Mouse (Mus musculus): ENCODE measurements around the gene Spata5.
"Not testable (repeated sequence)": the region's sequence is repeated elsewhere in the genome, so short reads cannot be mapped to it uniquely, and the experiment has no call there.

Spata5 gene

DNA sequence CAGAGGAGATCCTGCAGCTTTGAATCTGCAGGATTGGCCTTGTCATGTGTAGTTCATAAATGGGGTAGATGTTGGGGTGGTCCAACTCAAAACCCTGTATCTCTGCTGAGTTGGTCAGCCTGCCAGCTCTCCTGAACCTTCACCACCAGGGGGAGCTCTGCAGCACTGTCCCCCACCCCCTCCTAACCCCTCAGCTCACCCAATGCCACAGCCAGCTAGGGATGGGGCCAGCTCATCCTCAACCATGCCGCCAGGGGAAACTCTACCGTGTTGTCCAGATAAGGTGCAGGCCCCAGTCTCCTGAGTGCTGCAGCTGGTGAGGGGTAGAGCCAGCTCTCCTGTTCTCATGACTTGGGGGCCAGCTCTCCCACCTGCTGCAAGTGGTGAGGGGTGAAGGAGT lies 95.8 kb downstream of the Spata5 start:
- DNase-seq: peak; percentile 2

- DNase-seq: no peak
Observed at GRCm38 (mm10) chr3:37516379-37516778, 96.7 kb downstream of the Spata5 start.

GRCm38 (mm10) chr3:37518611-37519010 lies 98.9 kb downstream of the Spata5 start:
- no peak for DNase-seq

DNA sequence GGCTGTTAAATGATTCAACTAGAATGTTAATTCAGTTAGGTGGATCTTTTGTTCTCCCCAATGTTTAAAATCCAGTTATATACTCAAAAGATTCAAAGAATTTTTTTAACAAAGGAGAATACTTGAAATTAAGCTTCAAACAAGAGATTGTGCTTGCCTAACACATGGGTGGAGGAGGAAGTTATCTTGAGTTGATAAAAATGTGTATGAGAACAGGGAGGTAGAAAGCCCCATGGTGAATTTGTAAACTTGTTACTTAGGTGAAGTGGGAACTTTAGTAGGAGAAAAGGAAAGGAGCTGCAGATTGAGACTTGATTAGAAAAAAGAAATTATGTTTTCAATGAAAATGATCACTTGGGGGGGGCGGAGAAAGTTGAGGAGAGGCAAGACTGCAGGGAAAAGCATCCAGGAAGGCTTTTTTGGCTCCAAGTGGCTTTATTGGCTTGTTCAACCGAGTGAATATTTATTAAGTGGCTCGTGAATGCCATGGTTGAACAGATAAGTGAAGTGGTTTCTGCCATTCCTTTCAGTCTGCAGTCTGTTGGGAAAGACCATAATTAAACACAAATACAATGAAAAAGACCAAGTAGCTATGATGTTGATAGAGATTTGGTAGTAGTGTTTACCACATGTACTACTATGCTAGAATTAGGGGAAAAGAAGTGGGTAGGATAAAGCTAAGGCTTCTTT lies 100.8 kb downstream of the Spata5 start:
- DNase-seq: no peak

- DNase-seq: no peak
Observed at GRCm38 (mm10) chr3:37532079-37532478, 112.4 kb downstream of the Spata5 start.

GRCm38 (mm10) chr3:37540701-37541100 lies 121.0 kb downstream of the Spata5 start:
- DNase-seq: not testable (repeated sequence)

DNA sequence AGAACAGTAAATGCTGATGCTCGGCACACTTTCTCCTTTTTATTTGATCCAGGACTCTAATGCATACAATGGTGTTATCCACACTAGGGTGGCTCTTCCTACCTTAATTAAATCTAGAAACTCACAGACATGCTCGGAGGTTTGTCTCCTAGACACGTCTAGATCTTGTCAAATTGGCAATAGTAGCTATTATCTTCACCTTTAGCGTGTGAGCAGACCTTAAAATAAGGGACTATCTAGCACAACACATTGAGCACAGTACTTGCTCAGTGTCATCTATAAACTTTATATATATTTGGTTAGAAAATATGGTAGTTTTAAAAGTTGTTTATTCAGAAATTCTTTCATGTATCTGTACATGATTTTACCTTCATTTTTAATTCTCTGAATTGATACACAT lies 126.7 kb downstream of the Spata5 start:
- DNase-seq: no peak

- no peak for DNase-seq
Observed at GRCm38 (mm10) chr3:37550190-37550589, 130.5 kb downstream of the Spata5 start.

GRCm38 (mm10) chr3:37550594-37550993 lies 130.9 kb downstream of the Spata5 start:
- no peak for DNase-seq

DNA sequence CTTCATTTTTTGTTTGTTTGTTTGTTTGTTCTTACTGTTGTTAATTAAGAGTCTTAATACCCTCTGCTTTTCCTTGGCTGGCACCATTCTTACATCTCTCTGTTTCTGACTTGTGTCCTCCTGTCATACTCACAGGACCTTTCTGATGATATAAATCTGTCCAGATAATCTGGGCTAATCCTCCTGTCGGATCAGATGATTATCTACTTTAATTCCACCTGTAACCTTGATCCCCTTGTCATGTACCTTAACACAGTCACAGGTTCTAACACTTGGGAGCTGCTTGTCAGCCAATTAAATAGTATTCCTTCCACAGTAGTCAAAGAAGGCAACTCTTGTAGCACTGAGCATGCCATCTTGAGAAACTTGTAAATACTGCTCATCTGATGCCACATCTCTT lies 131.8 kb downstream of the Spata5 start:
- DNase-seq: no peak

- no peak for DNase-seq
Observed at GRCm38 (mm10) chr3:37552244-37552643, 132.5 kb downstream of the Spata5 start.

DNA sequence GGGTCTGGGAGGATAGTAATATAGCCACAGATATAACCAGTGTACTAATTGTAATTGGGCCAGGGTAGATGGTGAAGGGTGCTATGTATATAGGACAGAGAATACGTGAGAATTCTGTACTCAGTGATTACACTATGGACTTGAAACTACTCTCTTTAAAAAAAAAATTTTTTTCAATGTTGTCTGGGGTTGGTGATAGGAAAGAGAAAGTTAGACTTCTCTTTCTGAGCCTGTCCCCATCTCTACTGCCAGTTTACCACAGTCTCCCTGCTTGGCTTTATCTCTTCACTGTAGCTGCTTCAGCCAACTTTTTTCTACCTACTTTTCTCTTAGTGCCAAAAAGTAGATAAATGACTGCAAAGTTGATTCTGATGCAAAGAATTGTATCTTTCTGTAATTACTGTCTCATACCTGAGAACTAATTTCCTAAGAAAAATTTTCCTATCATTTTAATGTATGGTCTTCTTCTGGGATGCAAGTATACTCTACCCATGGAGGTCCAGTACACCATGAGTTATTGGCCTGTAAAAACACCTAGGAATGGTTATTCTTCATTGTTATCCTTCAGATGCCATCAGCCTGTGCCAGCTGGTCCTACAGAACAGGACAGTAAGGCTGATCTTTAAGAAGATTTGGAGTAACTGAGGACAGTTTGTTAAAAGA lies 133.8 kb downstream of the Spata5 start:
- no peak for DNase-seq

DNA sequence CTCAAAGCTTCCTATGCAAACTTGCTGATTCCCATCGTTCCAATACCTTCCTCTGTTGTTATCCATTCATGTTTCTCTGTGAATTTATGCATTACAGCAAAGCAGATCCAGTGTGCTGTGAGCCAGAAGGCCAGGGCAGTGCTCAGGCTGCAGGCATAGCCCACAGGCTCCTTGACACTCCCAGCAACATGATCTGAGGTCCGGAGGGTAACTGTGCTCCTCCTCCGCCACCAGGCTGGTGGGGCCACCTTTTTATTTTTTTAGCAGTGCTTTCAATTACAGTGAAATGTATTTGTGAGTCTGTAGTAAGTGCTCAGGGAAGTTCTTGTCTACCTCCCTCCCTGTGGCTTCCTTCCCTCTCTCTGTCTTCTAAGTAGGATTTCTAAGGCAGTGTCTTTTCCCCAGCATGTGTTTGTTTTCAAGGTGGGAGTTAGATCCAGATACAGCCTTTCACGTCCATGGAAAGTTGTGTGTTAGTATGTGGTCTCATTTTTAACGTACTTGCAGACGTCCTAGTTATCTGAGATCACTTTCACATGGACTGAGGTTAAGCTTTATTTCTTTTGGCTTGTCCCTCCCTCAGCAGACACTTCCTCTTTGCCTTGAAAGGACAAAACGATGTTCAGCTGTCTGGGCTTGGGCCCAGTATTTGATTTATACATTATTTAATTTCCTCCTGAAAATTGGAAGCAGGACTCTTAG lies 136.9 kb downstream of the Spata5 start:
- no peak for DNase-seq

DNA sequence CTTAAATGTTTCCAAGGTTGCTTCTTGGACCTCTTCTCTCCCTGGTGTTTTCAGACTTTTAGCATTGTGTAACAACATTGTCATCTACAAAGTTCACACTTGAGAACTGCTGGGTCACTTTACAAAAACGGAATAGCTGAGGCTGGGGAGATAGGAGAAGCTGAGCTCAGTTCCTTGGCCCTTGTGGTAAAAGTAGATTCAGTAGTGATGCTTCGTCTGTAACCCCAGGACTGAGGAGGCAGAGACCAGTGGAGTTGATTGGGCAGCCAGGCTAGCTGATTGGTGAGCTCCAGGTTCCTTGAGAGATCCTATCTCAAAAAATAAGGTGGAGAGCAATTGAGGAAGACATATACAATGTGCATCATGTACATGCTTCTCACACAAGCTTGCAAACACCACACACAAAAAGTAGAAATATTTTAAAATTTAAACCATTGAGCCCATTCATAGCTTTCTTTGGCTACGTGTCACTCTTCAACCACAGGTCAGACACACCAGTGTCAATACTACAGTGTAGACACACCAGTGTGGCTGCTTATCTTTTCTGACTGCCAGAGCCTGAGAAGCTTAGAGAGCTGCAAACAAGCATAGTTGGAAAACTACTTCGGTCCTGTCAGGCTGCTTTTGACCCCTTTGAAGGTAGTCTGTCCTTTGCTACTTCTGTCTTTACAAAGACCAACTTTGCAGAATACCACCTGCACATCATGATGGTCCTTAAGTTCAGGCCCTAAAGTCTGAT lies 138.2 kb downstream of the Spata5 start:
- DNase-seq: no peak

DNA sequence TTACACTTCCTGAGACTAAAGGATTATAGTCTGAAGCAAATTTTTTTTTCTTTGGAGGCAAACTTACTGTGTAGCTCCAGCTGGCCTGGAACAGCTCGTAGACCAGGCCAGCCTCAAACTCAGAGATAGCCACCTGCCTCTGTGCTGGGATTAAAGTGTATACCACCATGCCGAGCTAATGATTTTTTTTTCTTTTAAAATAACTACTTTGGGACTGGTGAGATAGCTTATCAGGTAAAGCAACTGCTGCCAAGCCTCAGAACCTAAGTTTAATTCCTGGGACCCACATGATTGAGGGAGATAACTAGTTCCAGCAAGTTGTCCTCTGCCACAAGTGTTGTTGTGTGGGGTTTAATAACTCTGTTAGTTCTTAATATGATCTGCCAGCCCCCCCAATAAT lies 139.6 kb downstream of the Spata5 start:
- DNase-seq: no peak

- no peak for DNase-seq
Observed at GRCm38 (mm10) chr3:37561466-37561865, 141.8 kb downstream of the Spata5 start.

GRCm38 (mm10) chr3:37566097-37566496 lies 146.4 kb downstream of the Spata5 start:
- no peak for DNase-seq

GRCm38 (mm10) chr3:37567505-37567904 lies 147.8 kb downstream of the Spata5 start:
- DNase-seq: no peak

- DNase-seq: no peak
Observed at GRCm38 (mm10) chr3:37568780-37569179, 149.1 kb downstream of the Spata5 start.

DNA sequence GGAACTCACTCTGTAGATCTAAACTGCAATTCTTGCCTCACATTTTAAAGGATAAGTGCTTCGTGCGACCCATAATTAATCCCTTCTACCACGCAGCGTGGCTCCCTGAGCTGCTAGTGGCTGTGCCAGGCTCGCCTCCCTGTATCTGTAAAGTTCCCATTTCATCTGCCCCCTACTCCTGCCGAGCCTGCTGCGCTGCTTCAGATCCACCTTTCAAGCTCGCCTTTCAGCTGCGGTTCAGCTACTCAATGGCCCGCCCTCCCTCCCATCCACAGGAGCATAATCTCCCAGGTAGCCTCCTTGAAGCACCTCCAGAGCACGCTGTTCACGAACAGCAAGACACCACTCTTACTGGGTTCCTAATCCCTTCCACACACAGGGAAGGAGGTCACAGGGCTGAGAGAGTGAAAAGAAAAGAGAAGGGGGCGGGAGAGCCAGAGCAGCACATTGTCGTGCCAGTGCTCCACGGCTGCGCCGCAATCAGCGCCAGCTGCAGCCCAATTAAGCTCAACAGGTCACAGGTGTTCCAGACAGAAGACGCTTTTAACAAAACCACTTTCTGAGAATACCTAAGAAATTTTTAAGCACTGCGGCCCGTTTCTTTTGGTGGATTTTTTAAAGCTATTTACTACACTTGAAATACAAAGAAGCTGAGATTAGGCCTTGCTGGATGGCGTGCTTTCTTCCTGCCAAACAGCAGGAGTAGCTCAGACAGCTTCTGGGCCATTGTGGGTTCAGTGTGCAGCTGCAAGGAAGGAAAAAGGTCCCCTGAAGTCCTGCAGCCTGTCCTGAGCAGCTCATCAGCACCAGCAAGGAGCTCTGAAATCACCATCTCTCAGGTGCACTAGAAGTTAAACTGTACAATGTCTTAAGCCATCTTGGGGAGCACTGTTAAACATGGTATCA lies 150.2 kb downstream of the Spata5 start:
- no peak for DNase-seq

- DNase-seq: no peak
Observed at GRCm38 (mm10) chr3:37571633-37572032, 151.9 kb downstream of the Spata5 start.

DNA sequence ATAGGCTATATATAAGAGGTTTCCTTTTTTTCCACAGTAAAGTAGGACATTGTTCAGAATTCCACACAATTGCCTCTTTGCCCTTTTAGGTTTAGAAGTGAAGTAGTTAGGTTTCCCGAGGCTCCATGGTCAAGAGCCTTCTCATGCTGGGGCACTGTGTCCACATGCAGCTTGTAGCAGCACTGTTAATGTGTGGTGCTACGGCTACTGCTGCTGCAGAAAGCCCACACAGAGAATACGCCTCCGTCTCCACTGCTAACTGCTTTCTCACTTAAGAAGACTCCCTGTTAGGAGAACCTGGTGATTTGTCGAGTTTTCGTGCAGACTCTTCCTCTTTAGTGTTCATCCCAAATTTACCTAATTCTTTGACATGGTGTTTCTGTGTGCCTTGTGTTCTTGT lies 152.4 kb downstream of the Spata5 start:
- no peak for DNase-seq
